Mouse (Mus musculus) ES-E14 (cell line): ENCODE measurements around the gene Gm4969. TPM values are rescaled to one million over a fixed set of nuclear protein-coding genes. Genes with fewer than 3 reads are reported as not detected.

Experiments
- DNase-seq: peaks from one replicate; pipeline ENCODE4 v3.0.0-alpha.2; 2013; ENCODE audit warnings: low read depth, low spot score
- H3K27ac ChIP-seq: 2 replicates; pipeline ENCODE4 v1.5.1; 2012; ENCODE audit warnings: low read depth, mild to moderate bottlenecking, low read length, moderate library complexity, mixed read lengths; ENCODE audit not compliant: poor library complexity, insufficient read depth, severe bottlenecking
- H3K36me3 ChIP-seq: 2 replicates; pipeline ENCODE4 v1.6.1; 2012; ENCODE audit warnings: mild to moderate bottlenecking, low read length, moderate library complexity, mixed read lengths; ENCODE audit not compliant: control insufficient read depth, poor library complexity, insufficient read depth, severe bottlenecking
- H3K4me1 ChIP-seq, 2 experiments: fragments of 150-350 bp in 1 of 2; sonication (generic) in 1 of 2; 2 replicates each; pipeline ENCODE4 v1.6.1; 2012; ENCODE audit warnings: low read length in 2 of 2, mild to moderate bottlenecking in 1 of 2, mixed read lengths in 1 of 2; ENCODE audit not compliant: control insufficient read depth in 2 of 2, insufficient read depth in 2 of 2, poor library complexity in 1 of 2
- H3K4me3 ChIP-seq, 2 experiments: fragments of 150-350 bp in 1 of 2; sonication (generic) in 1 of 2; 2 replicates each; pipeline ENCODE4 v1.5.1; 2012; ENCODE audit warnings: low read length in 2 of 2, low read depth in 1 of 2, mild to moderate bottlenecking in 1 of 2, mixed read lengths in 1 of 2; ENCODE audit not compliant: insufficient read depth in 1 of 2, poor library complexity in 1 of 2, severe bottlenecking in 1 of 2
- H3K9ac ChIP-seq: 2 replicates; pipeline ENCODE4 v1.6.1; 2012; ENCODE audit warnings: low read depth, mild to moderate bottlenecking, low read length, mixed read lengths; ENCODE audit not compliant: poor library complexity, insufficient read depth, severe bottlenecking
- H3K9me3 ChIP-seq: fragments of 150-350 bp; sonication (generic); 2 replicates; pipeline ENCODE4 v1.6.1; 2012; ENCODE audit warnings: low read depth, mild to moderate bottlenecking, low read length; ENCODE audit not compliant: control insufficient read depth, insufficient read depth
- CHD2 ChIP-seq: IDR thresholded peaks from 2 replicates; pipeline ENCODE4 v1.6.1; 2014; ENCODE audit warnings: mild to moderate bottlenecking, low read depth, low read length, inconsistent platforms
- HCFC1 ChIP-seq: IDR thresholded peaks from 2 replicates; pipeline ENCODE4 v1.6.1; 2012; ENCODE audit warnings: low read length, inconsistent platforms, borderline replicate concordance; ENCODE audit not compliant: insufficient read depth
- MAFK ChIP-seq: IDR thresholded peaks from 2 replicates; pipeline ENCODE4 v1.6.1; 2014; ENCODE audit warnings: mild to moderate bottlenecking, low read depth, low read length, inconsistent platforms; ENCODE audit not compliant: insufficient read depth
- ZC3H11A ChIP-seq: IDR thresholded peaks from 2 replicates; pipeline ENCODE4 v1.6.1; 2012; ENCODE audit warnings: low read depth, mild to moderate bottlenecking, inconsistent platforms, low read length, borderline replicate concordance
- ZNF384 ChIP-seq: IDR thresholded peaks from 2 replicates; pipeline ENCODE4 v1.6.1; 2012; ENCODE audit warnings: low read depth, low read length, inconsistent platforms
- in situ Hi-C, 2 experiments: fragments of 600-800 bp; cut with MboI; formaldehyde crosslinking; loops; one replicate each; pipeline ENCODE4 v1.15.1; 2025; ENCODE audit warnings: low sequenced_read_pairs in 2 of 2, inconsistent platforms in 1 of 2; ENCODE audit not compliant: unreplicated experiment in 2 of 2
- total RNA-seq: library from RNA; depleted of rRNA; stranded (reverse); fragments of 300-350 nt; gene quantifications from 2 replicates; pipeline ENCODE4 v1.2.3, GENCODE M21; 2012

The Gm4969 gene
- total RNA-seq, 1 experiment: 1.9 TPM

DNA sequence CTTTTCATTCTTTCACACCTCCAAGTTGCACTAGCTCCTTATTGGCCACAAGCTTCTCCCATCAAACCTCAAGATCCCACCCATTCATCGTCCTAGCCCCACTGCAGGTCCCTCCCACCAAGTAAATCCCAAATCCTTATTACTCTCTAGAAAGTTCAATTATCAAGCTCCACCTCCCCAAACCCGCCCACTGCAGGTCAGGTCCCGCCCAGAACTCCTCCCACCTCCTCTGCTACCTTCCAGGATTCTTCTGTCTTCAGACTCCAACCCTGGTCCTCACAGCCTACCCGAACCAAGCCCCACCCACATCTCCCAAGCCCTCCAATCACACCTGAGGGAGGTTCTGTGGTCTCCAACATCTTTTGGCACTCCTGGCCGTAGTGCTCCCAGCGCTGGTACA, 46.0 kb upstream of the Gm4969 start:
- peak overlapping the region in 1 of 2 experiments; percentile 41; a peak in 2 of 4 replicates for H3K4me3 ChIP-seq
- in situ Hi-C loops: no loop called here
- no peak for TF ChIP-seq CHD2
- no peak for TF ChIP-seq ZC3H11A
- no peak for TF ChIP-seq MAFK
- no peak for TF ChIP-seq ZNF384
- TF ChIP-seq HCFC1: no peak

DNA sequence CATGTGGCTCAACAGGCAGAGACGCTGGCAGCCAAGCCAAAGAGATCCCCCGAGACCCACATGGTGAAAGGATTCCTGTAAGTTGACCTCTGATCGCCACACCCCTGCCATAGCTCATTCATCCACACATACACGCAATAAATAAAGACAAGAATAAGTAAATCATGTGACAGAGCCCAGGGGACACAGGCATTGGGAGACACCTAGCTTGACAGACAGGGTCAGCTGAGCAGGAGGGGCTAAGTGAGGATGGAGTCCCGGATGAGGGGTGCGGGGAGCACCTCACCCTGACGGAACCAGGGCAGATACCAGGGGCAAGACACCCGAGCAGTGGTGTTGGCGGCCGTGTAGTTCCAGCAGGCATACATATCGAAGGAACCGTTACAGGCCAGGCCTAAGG, 45.6 kb upstream of the Gm4969 start:
- Histone ChIP-seq H3K9ac (no peak overlapping the region), H3K36me3 (no peaks in the 10 kb centered on the region), H3K9me3 (no peaks in the 10 kb centered on the region), H3K4me3 (peak overlapping the region in 1 of 2 experiments; percentile 41; a peak in 1 of 4 replicates), H3K27ac (no peak overlapping the region), H3K4me1 (peaks cover 2 to 17% of the 10 kb centered on the region in 2 experiments; a peak in 2 of 4 replicates)
- TF ChIP-seq CHD2 (no peak), HCFC1 (no peak), ZNF384 (no peak), MAFK (no peak), ZC3H11A (no peak)
- no peak for DNase-seq
- in situ Hi-C loops: no loop called here

More for the DNA sequence above, 46.0 kb upstream of the Gm4969 start:
- H3K27ac ChIP-seq: no peak overlapping the region
- H3K36me3 ChIP-seq: no peaks in the 10 kb centered on the region
- no peaks in the 10 kb centered on the region for H3K9me3 ChIP-seq
- peak; percentile 92 for DNase-seq
- no peak overlapping the region for H3K9ac ChIP-seq
- peaks cover 2 to 17% of the 10 kb centered on the region in 2 experiments; a peak in 2 of 4 replicates for H3K4me1 ChIP-seq

DNA sequence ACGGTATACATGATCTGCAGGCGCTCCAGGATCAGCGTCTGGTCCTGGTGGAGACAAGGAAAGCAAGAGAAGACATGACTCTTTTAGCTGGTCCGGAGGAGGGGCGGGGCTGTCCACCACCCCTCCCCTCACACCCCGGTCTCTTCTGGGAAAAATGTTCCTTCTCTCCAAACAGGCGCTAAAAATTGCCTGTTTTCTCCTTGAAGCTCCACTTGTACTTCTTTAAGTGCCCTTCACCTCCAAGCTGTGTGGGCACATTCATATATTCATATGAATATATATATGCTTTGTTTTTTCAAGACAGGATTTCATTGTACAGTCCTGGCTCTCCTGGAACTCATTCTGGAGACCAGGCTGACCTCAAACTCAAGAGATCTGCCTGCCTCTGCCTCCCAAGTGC, 44.8 kb upstream of the Gm4969 start:
- Histone ChIP-seq H3K27ac (no peak overlapping the region), H3K4me3 (no peak overlapping the region), H3K9me3 (no peaks in the 10 kb centered on the region), H3K36me3 (no peaks in the 10 kb centered on the region), H3K4me1 (peaks cover 2 to 17% of the 10 kb centered on the region in 2 experiments; a peak in 3 of 4 replicates), H3K9ac (no peak overlapping the region)
- no peak for DNase-seq
- TF ChIP-seq HCFC1 (no peak), CHD2 (no peak), ZNF384 (no peak), MAFK (no peak), ZC3H11A (no peak)
- in situ Hi-C loops: no loop called here

DNA sequence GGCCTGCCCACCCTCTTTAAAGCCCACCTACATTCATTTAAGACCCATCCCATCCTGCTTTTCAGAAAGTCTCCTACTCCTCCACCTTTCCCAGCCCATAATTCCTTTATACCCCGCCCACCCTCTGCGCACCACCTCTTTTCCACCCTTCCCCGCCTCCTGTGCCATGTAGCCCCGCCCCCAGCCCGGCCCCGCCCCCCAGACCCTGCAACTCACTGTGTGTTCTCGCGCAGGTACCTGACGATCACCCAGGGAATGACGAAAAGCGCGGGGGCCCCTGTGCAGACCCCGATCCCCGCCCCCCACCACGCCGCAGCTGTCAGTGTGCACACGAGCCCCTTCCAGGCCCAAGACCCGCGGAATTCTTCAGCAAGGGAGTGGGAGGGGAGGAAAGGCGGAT, 41.9 kb upstream of the Gm4969 start:
- Histone ChIP-seq H3K36me3 (peaks cover 2% of the 10 kb centered on the region; the same call in 1 of the 2 replicates), H3K9ac (peak overlapping the region; percentile 79), H3K27ac (no peak overlapping the region), H3K4me3 (peak overlapping the region; percentile 78 to 85), H3K4me1 (peaks cover 0 to 23% of the 10 kb centered on the region in 2 experiments; a peak in 3 of 4 replicates), H3K9me3 (no peaks in the 10 kb centered on the region)
- DNase-seq: peak; percentile 78
- TF ChIP-seq CHD2 (no peak), ZNF384 (no peak), MAFK (no peak), ZC3H11A (no peak), HCFC1 (no peak)
- in situ Hi-C loops: no loop called here

DNA sequence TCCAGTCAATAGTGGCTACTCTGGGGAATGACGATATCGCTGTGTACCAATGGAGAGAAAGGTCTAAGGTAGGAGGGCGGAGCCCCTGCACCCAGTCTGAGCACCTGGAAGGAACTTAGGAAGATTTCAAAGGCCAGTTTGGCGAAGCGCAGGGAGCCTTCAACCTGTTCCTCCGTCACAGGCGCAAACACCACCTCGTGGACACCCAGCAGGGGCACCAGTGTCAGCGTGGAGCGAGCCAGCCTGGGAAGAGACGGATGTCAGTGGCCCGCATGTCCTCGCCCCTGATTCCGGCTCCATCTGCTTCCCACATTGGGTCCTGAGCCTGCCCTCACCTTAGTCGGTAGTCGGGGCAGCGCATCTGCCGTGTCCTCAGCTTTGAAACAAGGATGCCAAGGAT, 41.2 kb upstream of the Gm4969 start:
- H3K9ac ChIP-seq: peak overlapping the region; percentile 24; the same call in 1 of the 2 replicates
- TF ChIP-seq CHD2 (no peak), ZNF384 (no peak), HCFC1 (no peak), MAFK (no peak), ZC3H11A (no peak)
- peaks cover 0 to 22% of the 10 kb centered on the region in 2 experiments; a peak in 3 of 4 replicates for H3K4me1 ChIP-seq
- H3K27ac ChIP-seq: no peak overlapping the region
- H3K4me3 ChIP-seq: peak overlapping the region; percentile 11 to 61; a peak in 3 of 4 replicates
- no peaks in the 10 kb centered on the region for H3K9me3 ChIP-seq
- no peak for DNase-seq
- peaks cover 2% of the 10 kb centered on the region; the same call in 1 of the 2 replicates for H3K36me3 ChIP-seq
- in situ Hi-C loops: no loop called here
